Mouse (Mus musculus): ENCODE data around the gene Zbtb43. TPM values are rescaled to one million over a fixed set of nuclear protein-coding genes. Genes with fewer than 3 reads are reported as not detected.

Zbtb43 gene
- polyA plus RNA-seq, 1 experiment from 2014 or later: 23.9 TPM

DNA sequence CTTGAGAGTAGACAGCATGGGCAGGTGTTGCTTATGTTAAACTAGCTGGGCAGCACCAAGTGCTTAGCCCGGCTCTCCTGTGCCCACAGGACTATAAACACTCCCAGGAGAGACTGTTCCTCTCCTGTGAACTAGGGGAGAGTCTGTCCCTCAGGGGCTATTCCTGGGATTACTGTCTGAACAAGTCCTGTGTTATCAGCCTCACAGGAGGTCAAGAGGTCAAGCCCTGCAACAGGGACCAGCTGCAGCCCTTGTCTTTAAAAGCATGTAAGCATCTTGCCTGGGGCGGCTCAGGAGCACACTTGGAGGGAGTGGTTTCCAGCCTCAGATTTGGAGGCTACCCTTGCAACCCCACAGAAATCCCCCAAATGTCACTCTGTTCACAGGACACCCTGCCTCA is 30.0 kb downstream of the Zbtb43 start:
- Histone ChIP-seq H3K4me2 (no peak overlapping the region), H3K9ac (ENCODE audit: low read length) (no peak overlapping the region), H3K36me3 (ENCODE audit: control insufficient read depth, insufficient read depth, low read length) (no peaks in the 10 kb centered on the region), H3K27me3 (ENCODE audit: control insufficient read depth, insufficient read depth, low read length) (no peaks in the 10 kb centered on the region), H3K27ac (ENCODE audit: low read depth, low read length) (no peak overlapping the region), H3K4me1 (ENCODE audit: control insufficient read depth, insufficient read depth, low read length) (peaks cover 34% of the 10 kb centered on the region), H3K4me3 (ENCODE audit: low read depth, low read length) (no peak overlapping the region), H3K9me3 (ENCODE audit: control insufficient read depth, low read length) (no peaks in the 10 kb centered on the region)
- no peak for ATAC-seq (ENCODE audit: low FRiP score)
- 8% methylated on average over 2 of the region's 2 CpGs for WGBS
- no peak for DNase-seq (ENCODE audit: low spot score, missing footprints)

DNA sequence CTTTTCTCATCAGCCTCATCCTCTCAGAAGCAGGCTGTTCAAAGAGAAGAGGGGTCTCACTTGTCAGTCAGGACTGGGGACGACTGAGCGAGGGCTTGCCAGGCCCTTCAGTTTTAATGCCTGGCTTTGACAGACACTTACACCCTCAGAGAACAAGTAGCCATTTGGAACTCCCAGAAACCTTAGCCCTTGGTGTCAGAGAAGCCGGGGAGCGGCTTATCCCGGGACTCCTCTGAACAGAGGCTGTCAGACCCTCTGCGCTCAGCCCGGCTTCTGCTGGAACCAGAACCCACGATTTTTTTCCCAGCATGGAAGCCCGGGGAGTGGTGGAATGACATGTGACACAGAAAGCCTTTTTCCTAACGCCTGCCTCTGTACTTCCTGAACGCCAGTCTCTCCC is 31.2 kb downstream of the Zbtb43 start:
- ATAC-seq (ENCODE audit: low FRiP score) (no peak), DNase-seq (ENCODE audit: low spot score, missing footprints) (no peak)
- H3K27me3 ChIP-seq (ENCODE audit: control insufficient read depth, insufficient read depth, low read length): no peaks in the 10 kb centered on the region
- no peak overlapping the region for H3K4me2 ChIP-seq
- no peak overlapping the region for H3K27ac ChIP-seq (ENCODE audit: low read depth, low read length)
- no peak overlapping the region for H3K9ac ChIP-seq (ENCODE audit: low read length)
- WGBS: 28% methylated on average over 11 of the region's 11 CpGs
- no peaks in the 10 kb centered on the region for H3K36me3 ChIP-seq (ENCODE audit: control insufficient read depth, insufficient read depth, low read length)
- no peaks in the 10 kb centered on the region for H3K9me3 ChIP-seq (ENCODE audit: control insufficient read depth, low read length)
- no peak overlapping the region for H3K4me3 ChIP-seq (ENCODE audit: low read depth, low read length)
- H3K4me1 ChIP-seq (ENCODE audit: control insufficient read depth, insufficient read depth, low read length): peaks cover 34% of the 10 kb centered on the region

DNA sequence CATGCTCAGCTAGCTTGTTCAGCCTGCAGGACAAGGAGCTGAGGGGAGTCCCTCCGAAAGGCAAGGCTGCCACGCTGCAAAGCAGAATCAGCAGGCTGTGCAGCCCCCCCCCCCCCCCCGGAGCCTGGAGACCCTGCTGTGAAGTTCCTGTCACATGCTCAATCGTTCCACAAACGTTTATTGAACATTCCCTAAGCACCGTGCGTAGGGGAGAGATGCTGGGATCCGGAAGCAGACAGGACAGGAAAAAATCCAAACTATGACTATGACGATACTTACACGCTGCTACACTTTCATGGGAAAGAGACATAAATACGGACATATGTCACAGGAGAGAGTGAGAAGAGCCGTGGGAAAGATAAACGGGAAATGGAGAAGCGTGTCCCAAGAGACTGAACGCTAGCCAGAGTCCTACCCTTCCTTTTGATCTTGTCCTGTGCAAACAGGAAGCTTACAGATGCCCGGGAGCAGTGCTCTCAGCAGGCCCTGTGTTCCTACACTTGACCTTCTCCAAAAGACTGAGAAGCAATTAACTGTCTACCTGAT is 32.3 kb downstream of the Zbtb43 start:
- no peak overlapping the region for H3K4me3 ChIP-seq (ENCODE audit: low read depth, low read length)
- ATAC-seq (ENCODE audit: low FRiP score): no peak
- H3K27ac ChIP-seq (ENCODE audit: low read depth, low read length): no peak overlapping the region; the same call in 1 of the 2 replicates
- H3K4me2 ChIP-seq: peak overlapping the region; percentile 33
- H3K4me1 ChIP-seq (ENCODE audit: control insufficient read depth, insufficient read depth, low read length): peaks cover 34% of the 10 kb centered on the region
- peak; percentile 93 for DNase-seq (ENCODE audit: low spot score, missing footprints)
- H3K36me3 ChIP-seq (ENCODE audit: control insufficient read depth, insufficient read depth, low read length): no peaks in the 10 kb centered on the region
- H3K27me3 ChIP-seq (ENCODE audit: control insufficient read depth, insufficient read depth, low read length): no peaks in the 10 kb centered on the region
- no peaks in the 10 kb centered on the region for H3K9me3 ChIP-seq (ENCODE audit: control insufficient read depth, low read length)
- peak overlapping the region; percentile 34 for H3K9ac ChIP-seq (ENCODE audit: low read length)
- 10% methylated on average over 16 of the region's 16 CpGs for WGBS

DNA sequence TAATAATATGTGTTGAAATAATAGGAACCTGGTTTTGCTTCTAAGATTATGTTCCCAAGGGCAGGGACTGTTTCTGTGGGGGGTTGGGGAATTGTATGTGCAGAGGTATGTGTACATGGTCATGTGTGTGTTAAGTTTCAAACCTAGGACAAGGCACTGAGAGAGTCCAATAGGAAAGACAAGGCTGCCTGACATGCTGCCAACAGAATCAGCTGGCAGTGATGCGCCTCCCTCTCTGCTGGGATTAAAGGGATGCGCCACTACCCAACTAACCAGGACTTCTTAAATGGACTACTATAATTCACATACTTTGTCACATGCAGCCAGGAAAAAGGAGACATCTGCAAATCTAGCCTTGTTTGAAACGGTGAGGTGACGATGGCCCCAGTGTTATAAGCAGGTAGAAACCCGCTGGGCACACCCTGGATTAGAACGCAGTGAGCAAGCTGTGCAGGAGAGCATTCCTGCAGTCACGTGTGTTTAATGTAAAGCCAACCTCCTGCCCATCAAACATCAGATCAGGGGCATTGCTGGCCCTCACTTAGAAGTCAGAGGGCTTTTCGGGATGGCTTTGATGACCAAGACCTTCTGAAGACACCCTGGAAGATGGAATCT is 33.2 kb downstream of the Zbtb43 start:
- H3K4me3 ChIP-seq (ENCODE audit: low read depth, low read length): no peak overlapping the region
- DNase-seq (ENCODE audit: low spot score, missing footprints): no peak
- 40% methylated on average over 8 of the region's 8 CpGs for WGBS
- no peaks in the 10 kb centered on the region for H3K27me3 ChIP-seq (ENCODE audit: control insufficient read depth, insufficient read depth, low read length)
- H3K9ac ChIP-seq (ENCODE audit: low read length): no peak overlapping the region
- H3K4me2 ChIP-seq: no peak overlapping the region
- H3K4me1 ChIP-seq (ENCODE audit: control insufficient read depth, insufficient read depth, low read length): peaks cover 34% of the 10 kb centered on the region
- H3K27ac ChIP-seq (ENCODE audit: low read depth, low read length): no peak overlapping the region
- no peaks in the 10 kb centered on the region for H3K9me3 ChIP-seq (ENCODE audit: control insufficient read depth, low read length)
- H3K36me3 ChIP-seq (ENCODE audit: control insufficient read depth, insufficient read depth, low read length): no peaks in the 10 kb centered on the region
- no peak for ATAC-seq (ENCODE audit: low FRiP score)

DNA sequence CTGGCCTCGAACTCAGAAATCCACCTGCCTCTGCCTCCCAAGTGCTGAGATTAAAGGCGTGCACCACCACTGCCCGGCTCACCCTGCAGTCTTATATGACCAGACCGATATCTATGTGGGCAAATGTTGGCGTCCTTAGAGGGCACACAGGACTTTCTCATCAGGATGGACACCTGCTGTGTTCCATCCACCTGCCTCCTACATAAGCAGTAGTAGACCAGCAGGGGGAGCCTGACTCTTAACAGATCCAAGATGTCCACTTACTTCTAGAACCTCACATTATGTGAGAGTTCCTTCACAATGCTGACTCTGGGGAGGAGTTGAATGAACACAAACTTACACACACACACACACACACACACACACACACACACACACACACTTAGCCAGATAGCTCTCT is 35.5 kb downstream of the Zbtb43 start:
- no peaks in the 10 kb centered on the region for H3K9me3 ChIP-seq (ENCODE audit: control insufficient read depth, low read length)
- DNase-seq (ENCODE audit: low spot score, missing footprints) (no peak), ATAC-seq (ENCODE audit: low FRiP score) (no peak)
- H3K9ac ChIP-seq (ENCODE audit: low read length): no peak overlapping the region
- H3K27me3 ChIP-seq (ENCODE audit: control insufficient read depth, insufficient read depth, low read length): no peaks in the 10 kb centered on the region
- 48% methylated on average over 5 of the region's 5 CpGs for WGBS
- H3K27ac ChIP-seq (ENCODE audit: low read depth, low read length): no peak overlapping the region
- H3K4me2 ChIP-seq: no peak overlapping the region
- peaks cover 28% of the 10 kb centered on the region for H3K4me1 ChIP-seq (ENCODE audit: control insufficient read depth, insufficient read depth, low read length)
- H3K4me3 ChIP-seq (ENCODE audit: low read depth, low read length): no peak overlapping the region
- H3K36me3 ChIP-seq (ENCODE audit: control insufficient read depth, insufficient read depth, low read length): no peaks in the 10 kb centered on the region

DNA sequence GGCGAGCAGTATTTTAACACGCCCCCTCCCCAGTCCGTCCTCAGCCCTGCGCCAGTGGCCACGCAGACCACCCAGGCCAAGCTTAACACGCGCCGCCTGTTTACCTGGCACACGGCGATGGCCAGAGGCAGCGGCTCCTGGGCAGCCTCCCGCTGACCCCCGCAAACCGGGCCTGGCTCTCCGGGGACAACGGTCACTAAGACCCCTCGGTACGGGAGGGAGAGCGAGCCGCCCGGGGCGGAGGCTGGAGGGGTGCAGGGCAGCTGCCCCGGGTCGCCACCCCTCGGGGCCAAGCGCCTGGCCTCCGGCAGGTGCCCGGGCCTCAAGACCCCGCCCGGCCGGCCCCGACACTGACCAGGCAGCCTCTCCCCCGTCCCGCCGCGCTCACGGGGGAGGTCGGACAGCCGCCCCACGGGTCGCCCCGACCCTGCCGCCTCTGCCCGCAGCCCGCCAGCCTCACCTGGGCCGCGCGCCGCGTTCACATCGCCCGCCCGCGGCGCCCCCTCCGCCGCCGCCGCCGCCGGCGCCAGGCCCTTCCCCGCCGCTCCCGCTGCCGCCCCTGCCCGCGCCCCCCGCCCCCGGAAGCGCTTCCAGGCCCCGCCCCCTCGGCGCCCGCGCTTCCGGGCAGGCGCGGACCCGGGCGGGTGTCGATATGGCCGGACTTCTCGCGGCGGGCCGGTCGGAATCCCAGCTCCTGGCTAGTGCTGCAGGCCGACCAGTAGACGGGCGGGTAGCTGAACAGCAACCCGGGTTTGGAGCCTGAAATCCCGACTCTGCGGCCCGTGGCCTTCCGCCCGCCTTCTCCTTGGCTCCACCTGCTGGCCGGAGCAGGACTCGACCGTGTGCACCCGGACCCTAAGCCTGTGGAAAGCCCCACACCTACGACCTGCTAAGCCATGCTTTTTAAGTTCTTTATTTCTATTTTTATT is 37.3 kb downstream of the Zbtb43 start, which contains the start of gene Zbtb34:
Gene Zbtb34, minus strand, starts transcription at position 554 of the 929 bp plus-strand sequence.
- Histone ChIP-seq H3K4me1 (ENCODE audit: control insufficient read depth, insufficient read depth, low read length) (peaks cover 22% of the 10 kb centered on the region), H3K9me3 (ENCODE audit: control insufficient read depth, low read length) (no peaks in the 10 kb centered on the region), H3K4me2 (peak within 1 kb of the TSS; percentile 82), H3K36me3 (ENCODE audit: control insufficient read depth, insufficient read depth, low read length) (no peaks in the 10 kb centered on the region; the same call in 1 of the 2 replicates), H3K4me3 (ENCODE audit: low read depth, low read length) (peak within 1 kb of the TSS; percentile 98), H3K27me3 (ENCODE audit: control insufficient read depth, insufficient read depth, low read length) (no peaks in the 10 kb centered on the region), H3K9ac (ENCODE audit: low read length) (peak within 1 kb of the TSS; percentile 95), H3K27ac (ENCODE audit: low read depth, low read length) (no peak within 1 kb of the TSS)
- WGBS: under 1% methylated on average over 75 of the region's 102 CpGs
- peak; percentile 76 for ATAC-seq (ENCODE audit: low FRiP score)
- peak; percentile 97 for DNase-seq (ENCODE audit: low spot score, missing footprints)

DNA sequence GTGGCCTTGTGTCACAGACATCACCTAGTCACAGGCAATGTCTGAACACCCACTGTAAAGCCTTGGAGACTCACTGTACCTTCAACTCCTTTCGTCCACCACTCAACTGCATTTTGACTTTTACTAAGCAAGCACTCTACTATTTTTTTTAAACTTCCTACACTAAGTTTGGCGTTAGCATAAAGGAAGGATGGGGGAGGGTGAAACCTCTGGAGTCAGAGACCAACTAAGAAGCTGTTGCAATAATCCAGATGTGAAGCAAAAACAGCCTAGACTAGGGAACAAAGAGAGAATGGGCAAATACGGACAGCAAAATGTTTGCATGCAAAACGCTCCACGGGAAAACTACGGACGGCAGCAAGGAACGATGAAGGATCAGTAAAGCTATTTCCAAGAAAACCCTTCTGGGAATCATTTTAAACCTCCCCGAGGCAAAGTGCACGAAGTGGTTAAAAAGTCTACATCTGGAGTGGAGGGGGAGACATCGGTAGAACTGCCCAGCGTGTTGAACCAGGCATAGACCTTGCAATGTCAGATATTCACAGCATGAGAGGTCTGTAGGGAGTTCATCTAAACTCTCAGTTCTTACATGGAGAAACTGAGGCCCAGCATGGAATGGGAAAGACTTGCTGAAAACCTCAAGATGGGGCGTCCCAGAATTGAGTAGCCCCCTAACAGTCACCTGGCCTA is 38.1 kb downstream of the Zbtb43 start:
- Histone ChIP-seq H3K9me3 (ENCODE audit: control insufficient read depth, low read length) (no peaks in the 10 kb centered on the region), H3K27ac (ENCODE audit: low read depth, low read length) (no peak overlapping the region), H3K4me2 (peak overlapping the region; percentile 82), H3K4me3 (ENCODE audit: low read depth, low read length) (peak overlapping the region; percentile 98), H3K27me3 (ENCODE audit: control insufficient read depth, insufficient read depth, low read length) (no peaks in the 10 kb centered on the region), H3K36me3 (ENCODE audit: control insufficient read depth, insufficient read depth, low read length) (no peaks in the 10 kb centered on the region; the same call in 1 of the 2 replicates), H3K9ac (ENCODE audit: low read length) (peak overlapping the region; percentile 95), H3K4me1 (ENCODE audit: control insufficient read depth, insufficient read depth, low read length) (peaks cover 18% of the 10 kb centered on the region)
- DNase-seq (ENCODE audit: low spot score, missing footprints): no peak
- no peak; the same call in 1 of the 2 replicates for ATAC-seq (ENCODE audit: low FRiP score)
- WGBS: 14% methylated on average over 13 of the region's 13 CpGs

DNA sequence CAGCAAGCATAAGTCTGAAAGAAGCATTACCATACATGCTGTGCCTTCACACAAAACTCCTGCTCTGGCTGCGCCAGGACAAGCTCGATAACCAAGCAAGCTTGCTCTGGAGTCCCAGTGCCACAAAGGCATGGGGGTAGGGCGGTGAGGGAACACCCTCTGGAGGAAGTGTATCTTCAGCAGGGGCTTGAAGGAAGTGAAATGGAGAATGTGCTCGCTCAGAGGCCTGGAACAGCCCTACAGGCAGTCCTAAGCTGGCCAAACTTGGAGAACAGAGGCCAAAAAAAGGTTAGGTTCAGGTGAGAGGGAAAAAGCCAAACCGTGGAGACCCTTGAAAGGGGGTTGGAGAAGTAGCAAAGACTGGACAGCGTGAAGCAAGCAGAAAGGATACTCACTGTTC is 39.0 kb downstream of the Zbtb43 start:
- no peaks in the 10 kb centered on the region; the same call in 1 of the 2 replicates for H3K36me3 ChIP-seq (ENCODE audit: control insufficient read depth, insufficient read depth, low read length)
- 0 out of 2 replicates have a peak overlapping the region, but pooled peaks have one; percentile 98 for H3K4me3 ChIP-seq (ENCODE audit: low read depth, low read length)
- no peaks in the 10 kb centered on the region for H3K9me3 ChIP-seq (ENCODE audit: control insufficient read depth, low read length)
- 39% methylated on average over 6 of the region's 6 CpGs for WGBS
- H3K4me2 ChIP-seq: no peak overlapping the region; the same call in 1 of the 2 replicates
- no peak overlapping the region for H3K27ac ChIP-seq (ENCODE audit: low read depth, low read length)
- peaks cover 18% of the 10 kb centered on the region for H3K4me1 ChIP-seq (ENCODE audit: control insufficient read depth, insufficient read depth, low read length)
- ATAC-seq (ENCODE audit: low FRiP score): no peak
- no peak for DNase-seq (ENCODE audit: low spot score, missing footprints)
- no peak overlapping the region for H3K9ac ChIP-seq (ENCODE audit: low read length)
- no peaks in the 10 kb centered on the region for H3K27me3 ChIP-seq (ENCODE audit: control insufficient read depth, insufficient read depth, low read length)
